Mouse (Mus musculus): Measurements from ENCODE around the gene Rbl1. TPM values are rescaled to one million over a fixed set of nuclear protein-coding genes. Genes with fewer than 3 reads are reported as not detected.

The Rbl1 gene
- polyA plus RNA-seq, 1 experiment from 2014 or later: 5.7 TPM

DNA sequence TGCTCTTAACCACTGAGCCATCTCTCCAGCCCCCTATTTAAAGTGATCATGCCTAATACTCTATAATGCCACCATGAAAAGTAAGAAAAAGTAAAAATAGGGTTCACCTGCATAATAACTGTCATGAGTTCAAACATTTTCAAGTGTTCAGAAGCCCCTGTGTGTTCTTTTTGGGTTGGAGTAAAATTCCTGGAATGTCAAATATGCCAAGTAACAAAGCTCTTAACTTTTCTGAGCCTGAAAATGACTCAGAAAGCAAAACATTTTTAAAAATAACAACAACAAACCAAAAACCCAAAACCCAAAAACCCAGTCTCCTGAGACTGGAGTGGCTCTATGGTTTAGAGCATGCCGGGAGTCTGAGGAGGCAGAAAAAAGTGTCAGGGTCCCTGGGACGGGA is 40.2 kb downstream of the Rbl1 start:
- WGBS: 85% methylated on average over 2 of the region's 2 CpGs
- DNase-seq (ENCODE audit: low spot score) (no peak), ATAC-seq (no peak)
- no peak overlapping the region for H3K4me2 ChIP-seq (replicated peaks; ENCODE audit: low read depth, low read length)
- no peak overlapping the region for H3K9ac ChIP-seq (replicated peaks; ENCODE audit: low read depth)
- H3K4me3 ChIP-seq (ENCODE audit: low read depth, low read length): no peak overlapping the region
- H3K27ac ChIP-seq (ENCODE audit: low read length): no peak overlapping the region
- H3K27me3 ChIP-seq (replicated peaks; ENCODE audit: insufficient read depth, low read length): no peaks in the 10 kb centered on the region
- H3K9me3 ChIP-seq (ENCODE audit: low read length): no peaks in the 10 kb centered on the region
- H3K4me1 ChIP-seq (ENCODE audit: insufficient read depth, low read depth, low read length): no peaks in the 10 kb centered on the region
- H3K36me3 ChIP-seq (ENCODE audit: insufficient read depth, low read length): peaks cover 6% of the 10 kb centered on the region; the same call in 1 of the 2 replicates
- no peak for TF ChIP-seq EP300 (IDR thresholded peaks at IDR 0.05)
- TF ChIP-seq CTCF (IDR thresholded peaks at IDR 0.05): no peak

DNA sequence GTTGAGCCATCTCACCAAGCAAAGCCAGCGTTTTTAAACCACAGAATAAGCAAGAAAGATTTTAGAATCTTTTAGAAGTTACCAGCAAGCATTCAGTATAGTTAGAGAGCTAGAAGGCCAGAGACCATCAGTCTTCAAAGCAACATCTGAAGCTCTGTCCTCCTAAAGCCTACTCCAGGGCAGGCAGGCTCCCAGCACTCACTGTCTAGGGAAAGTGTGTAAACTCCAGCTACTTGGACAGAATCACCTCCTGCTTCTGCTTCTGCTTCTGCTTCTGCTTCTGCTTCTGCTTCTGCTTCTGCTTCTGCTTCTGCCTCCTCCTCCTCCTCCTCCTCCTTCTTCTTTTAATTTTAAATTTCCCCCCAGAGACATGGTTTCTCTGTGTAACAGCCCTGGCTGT is 48.3 kb downstream of the Rbl1 start:
- Histone ChIP-seq H3K27ac (ENCODE audit: low read length) (no peak overlapping the region), H3K9me3 (ENCODE audit: low read length) (no peaks in the 10 kb centered on the region), H3K9ac (replicated peaks; ENCODE audit: low read depth) (no peak overlapping the region), H3K27me3 (replicated peaks; ENCODE audit: insufficient read depth, low read length) (no peaks in the 10 kb centered on the region), H3K4me1 (ENCODE audit: insufficient read depth, low read depth, low read length) (no peaks in the 10 kb centered on the region), H3K4me2 (replicated peaks; ENCODE audit: low read depth, low read length) (no peak overlapping the region), H3K4me3 (ENCODE audit: low read depth, low read length) (no peak overlapping the region), H3K36me3 (ENCODE audit: insufficient read depth, low read length) (no peaks in the 10 kb centered on the region)
- DNase-seq (ENCODE audit: low spot score): no peak
- WGBS: 86% methylated on average over 1 of the region's 1 CpGs
- no peak for ATAC-seq
- TF ChIP-seq CTCF (IDR thresholded peaks at IDR 0.05) (no peak), EP300 (IDR thresholded peaks at IDR 0.05) (no peak)

DNA sequence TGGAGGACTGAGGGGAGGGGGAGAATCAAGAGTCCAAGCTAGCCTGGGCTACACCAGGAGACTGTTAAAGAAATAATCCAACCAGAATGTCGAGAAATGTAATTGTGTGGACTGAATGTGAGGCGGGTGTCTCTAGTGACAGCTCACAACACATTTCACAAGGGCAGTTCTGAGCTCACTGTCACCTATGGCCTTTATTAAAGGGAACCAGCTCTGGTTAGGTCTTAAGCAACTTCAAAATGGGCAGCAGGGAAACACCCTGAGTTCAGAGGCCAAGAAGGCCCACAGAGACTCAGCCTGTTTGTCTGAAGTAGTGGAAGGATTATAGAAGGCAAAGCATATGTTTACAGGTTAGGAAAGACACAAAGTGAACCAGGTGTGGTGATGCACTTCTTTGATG is 51.1 kb downstream of the Rbl1 start:
- Histone ChIP-seq H3K27me3 (replicated peaks; ENCODE audit: insufficient read depth, low read length) (no peaks in the 10 kb centered on the region), H3K27ac (ENCODE audit: low read length) (no peak overlapping the region), H3K4me3 (ENCODE audit: low read depth, low read length) (no peak overlapping the region), H3K36me3 (ENCODE audit: insufficient read depth, low read length) (no peaks in the 10 kb centered on the region; the same call in 1 of the 2 replicates), H3K9me3 (ENCODE audit: low read length) (no peaks in the 10 kb centered on the region), H3K4me1 (ENCODE audit: insufficient read depth, low read depth, low read length) (no peaks in the 10 kb centered on the region), H3K9ac (replicated peaks; ENCODE audit: low read depth) (no peak overlapping the region), H3K4me2 (replicated peaks; ENCODE audit: low read depth, low read length) (no peak overlapping the region)
- DNase-seq (ENCODE audit: low spot score): peak; percentile 53
- ATAC-seq: peak; percentile 16; the same call in 1 of the 2 replicates
- WGBS: 74% methylated on average over 2 of the region's 2 CpGs
- TF ChIP-seq CTCF (IDR thresholded peaks at IDR 0.05): no peak
- TF ChIP-seq EP300 (IDR thresholded peaks at IDR 0.05): no peak

DNA sequence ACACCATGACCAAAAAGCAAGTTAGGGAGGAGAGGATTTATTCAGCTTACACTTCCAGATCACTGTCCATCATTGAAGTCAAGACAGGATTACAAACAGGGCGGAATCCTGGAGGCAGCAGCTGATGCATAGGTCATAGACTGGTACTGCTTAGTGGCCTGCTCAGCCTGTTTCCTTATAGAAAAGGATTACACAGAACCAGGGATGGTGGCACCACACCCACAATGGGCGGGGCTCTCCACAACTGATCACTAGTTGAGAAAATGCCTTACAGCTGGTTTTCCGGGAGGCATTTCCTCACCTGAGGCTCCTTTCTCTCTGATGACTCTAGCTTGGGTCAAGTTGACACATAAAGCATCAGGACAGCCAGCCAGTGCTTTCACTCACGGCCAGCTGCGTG is 55.9 kb downstream of the Rbl1 start:
- H3K36me3 ChIP-seq (ENCODE audit: insufficient read depth, low read length): no peaks in the 10 kb centered on the region; the same call in 1 of the 2 replicates

DNA sequence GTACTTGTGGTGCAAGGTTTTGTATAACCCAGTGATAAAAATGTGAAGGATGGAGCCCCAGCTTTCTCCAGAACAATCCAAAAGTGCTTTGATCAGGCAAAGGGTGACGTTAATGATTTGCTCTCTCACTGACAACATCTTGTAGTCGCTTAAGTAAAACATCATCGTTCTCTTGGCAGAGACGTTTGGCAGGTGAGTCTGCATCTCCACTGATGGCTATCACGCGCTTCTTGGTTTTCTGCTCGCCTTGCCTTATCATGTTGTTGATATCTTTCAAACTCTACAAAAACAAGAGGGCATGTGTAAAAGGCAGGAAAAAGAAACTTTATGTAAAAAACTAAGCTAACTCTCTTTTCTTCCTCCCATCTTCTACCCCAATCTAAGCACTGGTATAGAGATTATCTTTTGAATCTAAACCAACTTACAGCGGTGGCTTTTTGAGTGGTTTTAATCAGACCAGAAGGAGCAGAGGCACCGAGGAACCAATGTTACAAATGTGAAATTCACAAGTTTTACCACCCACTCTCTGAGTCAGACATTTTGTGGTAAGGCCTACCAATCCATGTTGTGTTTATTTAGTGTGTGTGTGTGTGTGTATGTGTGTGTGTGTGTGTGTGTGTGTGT is 56.8 kb downstream of the Rbl1 start:
- TF ChIP-seq CTCF (IDR thresholded peaks at IDR 0.05): no peak
- no peak for TF ChIP-seq EP300 (IDR thresholded peaks at IDR 0.05)
- no peaks in the 10 kb centered on the region for H3K4me1 ChIP-seq (ENCODE audit: insufficient read depth, low read depth, low read length)
- H3K4me2 ChIP-seq (replicated peaks; ENCODE audit: low read depth, low read length): no peak overlapping the region
- ATAC-seq: no peak
- no peak overlapping the region for H3K4me3 ChIP-seq (ENCODE audit: low read depth, low read length)
- 66% methylated on average over 9 of the region's 9 CpGs for WGBS
- H3K27me3 ChIP-seq (replicated peaks; ENCODE audit: insufficient read depth, low read length): no peaks in the 10 kb centered on the region
- H3K36me3 ChIP-seq (ENCODE audit: insufficient read depth, low read length): no peaks in the 10 kb centered on the region; the same call in 1 of the 2 replicates
- H3K27ac ChIP-seq (ENCODE audit: low read length): no peak overlapping the region
- no peak for DNase-seq (ENCODE audit: low spot score)
- H3K9me3 ChIP-seq (ENCODE audit: low read length): no peaks in the 10 kb centered on the region
- H3K9ac ChIP-seq (replicated peaks; ENCODE audit: low read depth): no peak overlapping the region

More for the DNA sequence above, 55.9 kb downstream of the Rbl1 start:
- DNase-seq (ENCODE audit: low spot score): no peak
- Histone ChIP-seq H3K9ac (replicated peaks; ENCODE audit: low read depth) (no peak overlapping the region), H3K4me1 (ENCODE audit: insufficient read depth, low read depth, low read length) (no peaks in the 10 kb centered on the region), H3K4me2 (replicated peaks; ENCODE audit: low read depth, low read length) (no peak overlapping the region), H3K4me3 (ENCODE audit: low read depth, low read length) (no peak overlapping the region), H3K27me3 (replicated peaks; ENCODE audit: insufficient read depth, low read length) (no peaks in the 10 kb centered on the region), H3K9me3 (ENCODE audit: low read length) (no peaks in the 10 kb centered on the region), H3K27ac (ENCODE audit: low read length) (no peak overlapping the region)
- 88% methylated on average over 5 of the region's 5 CpGs for WGBS
- no peak for ATAC-seq
- no peak for TF ChIP-seq CTCF (IDR thresholded peaks at IDR 0.05)
- no peak for TF ChIP-seq EP300 (IDR thresholded peaks at IDR 0.05)

DNA sequence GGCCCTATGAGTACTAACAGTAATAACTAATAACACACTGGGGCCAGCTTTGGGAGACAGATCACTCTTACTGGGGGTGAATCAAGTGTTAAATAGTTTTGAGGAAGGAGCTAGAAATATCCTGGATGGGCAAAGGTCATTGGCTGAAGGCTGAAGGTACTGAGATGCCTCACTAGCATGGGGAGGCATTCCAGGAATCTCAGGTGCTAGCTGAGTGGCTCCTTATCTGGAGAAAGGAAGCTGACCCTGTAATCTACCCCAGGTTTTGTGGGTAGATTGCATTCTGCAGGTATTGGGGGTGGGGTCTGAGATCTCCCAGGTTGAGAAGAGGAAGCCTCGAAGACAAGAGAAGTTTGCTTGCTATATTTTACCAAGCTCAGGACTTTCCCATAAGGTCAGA is 59.2 kb downstream of the Rbl1 start:
- no peaks in the 10 kb centered on the region for H3K4me1 ChIP-seq (ENCODE audit: insufficient read depth, low read depth, low read length)
- 39% methylated on average over 1 of the region's 1 CpGs for WGBS
- H3K27me3 ChIP-seq (replicated peaks; ENCODE audit: insufficient read depth, low read length): no peaks in the 10 kb centered on the region
- H3K9me3 ChIP-seq (ENCODE audit: low read length): no peaks in the 10 kb centered on the region; the same call in 1 of the 2 replicates
- DNase-seq (ENCODE audit: low spot score) (no peak), ATAC-seq (peak; percentile 73)
- H3K27ac ChIP-seq (ENCODE audit: low read length): peak overlapping the region; percentile 40; the same call in 1 of the 2 replicates
- H3K4me2 ChIP-seq (replicated peaks; ENCODE audit: low read depth, low read length): no peak overlapping the region
- TF ChIP-seq EP300 (IDR thresholded peaks at IDR 0.05) (peak; percentile 79), CTCF (IDR thresholded peaks at IDR 0.05) (no peak)
- H3K4me3 ChIP-seq (ENCODE audit: low read depth, low read length): no peak overlapping the region
- no peak overlapping the region for H3K9ac ChIP-seq (replicated peaks; ENCODE audit: low read depth)
- no peaks in the 10 kb centered on the region; the same call in 1 of the 2 replicates for H3K36me3 ChIP-seq (ENCODE audit: insufficient read depth, low read length)
